Mouse (Mus musculus) left cerebral cortex, postnatal 10 days (tissue): Measurements from ENCODE around the gene Wnt7b. TPM values are rescaled to one million over a fixed set of nuclear protein-coding genes. Genes with fewer than 3 reads are reported as not detected.

Source experiments
- DNase-seq, 2 experiments: peaks; one replicate each; pipeline ENCODE4 v3.0.0; 2021 to 2022; ENCODE audit warnings: low spot score in 2 of 2, mixed read lengths in 1 of 2; ENCODE audit errors: extremely low spot score in 1 of 2
- intact Hi-C: fragments of 180-260 bp; cut with DNase I; formaldehyde crosslinking; loops from one replicate; pipeline ENCODE4 v1.15.1; 2025
- total RNA-seq, 2 experiments: library from RNA; stranded (reverse); gene quantifications; 2 replicates each; pipeline ENCODE4 v1.2.3; 2021

Gene Wnt7b
- total RNA-seq, 2 experiments from 2014 or later: 44.4 to 52.6 TPM

DNA sequence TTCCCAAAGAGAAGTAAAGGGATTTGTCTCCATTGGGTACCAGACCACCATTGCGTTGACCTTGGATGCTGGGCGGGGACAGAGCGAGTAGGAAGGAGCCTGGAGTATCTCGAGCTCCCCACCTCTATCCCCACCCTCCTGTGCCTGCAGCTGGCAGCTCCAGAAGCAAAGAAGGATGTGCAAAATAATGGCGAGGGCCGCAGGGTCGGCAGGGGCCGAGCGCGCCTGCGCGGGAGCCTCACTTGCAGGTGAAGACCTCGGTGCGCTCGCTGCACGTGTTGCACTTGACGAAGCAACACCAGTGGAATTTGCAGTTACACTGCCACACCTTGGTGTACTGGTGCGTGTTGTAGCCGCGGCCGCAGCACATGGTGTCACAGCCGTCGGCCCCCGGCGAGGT, 45.1 kb downstream of the Wnt7b start:
- DNase-seq: no peak
- intact Hi-C loops: no loop called here

DNA sequence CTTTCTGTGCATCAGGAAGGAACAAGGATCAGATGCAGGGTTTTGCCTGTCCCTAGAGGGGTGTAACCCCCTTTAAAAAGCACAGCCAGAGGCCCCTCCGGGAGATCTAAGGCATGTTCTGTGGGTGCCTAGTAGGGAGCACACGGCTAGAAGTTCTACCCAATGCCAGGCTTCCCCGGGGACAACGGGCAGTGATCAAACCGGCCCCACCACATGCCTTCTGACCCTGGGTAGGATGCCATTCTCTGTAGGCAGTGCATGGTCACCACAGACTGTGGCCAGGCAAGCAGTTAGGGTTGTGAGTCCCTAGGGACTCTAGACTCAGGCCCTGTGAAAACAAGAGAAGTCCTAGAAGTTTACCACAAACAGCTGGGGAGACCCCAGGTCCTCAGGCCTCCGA, 47.6 kb downstream of the Wnt7b start:
- intact Hi-C loops: no loop called here
- DNase-seq: no peak

DNA sequence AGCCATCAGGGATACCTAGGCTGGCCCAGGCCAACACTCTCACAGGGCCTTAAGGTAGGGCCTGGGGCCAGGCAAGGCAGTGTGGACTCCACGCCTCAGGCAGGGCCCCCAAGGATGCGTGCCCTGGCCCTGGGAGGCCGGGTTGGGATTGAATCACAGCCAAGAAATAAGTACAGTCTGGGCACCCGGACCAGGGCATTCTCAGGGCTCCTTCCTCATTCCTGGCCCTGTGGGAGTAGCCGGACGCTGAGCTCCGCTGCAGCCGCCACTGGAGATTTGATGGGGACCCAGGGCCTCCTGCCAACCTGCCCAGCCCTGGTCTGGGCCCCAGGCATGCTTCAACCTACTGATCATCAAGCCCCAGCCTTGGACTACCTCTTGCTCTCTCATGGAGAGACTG, 48.1 kb downstream of the Wnt7b start:
- DNase-seq: no peak
- intact Hi-C loops: no loop called here

DNA sequence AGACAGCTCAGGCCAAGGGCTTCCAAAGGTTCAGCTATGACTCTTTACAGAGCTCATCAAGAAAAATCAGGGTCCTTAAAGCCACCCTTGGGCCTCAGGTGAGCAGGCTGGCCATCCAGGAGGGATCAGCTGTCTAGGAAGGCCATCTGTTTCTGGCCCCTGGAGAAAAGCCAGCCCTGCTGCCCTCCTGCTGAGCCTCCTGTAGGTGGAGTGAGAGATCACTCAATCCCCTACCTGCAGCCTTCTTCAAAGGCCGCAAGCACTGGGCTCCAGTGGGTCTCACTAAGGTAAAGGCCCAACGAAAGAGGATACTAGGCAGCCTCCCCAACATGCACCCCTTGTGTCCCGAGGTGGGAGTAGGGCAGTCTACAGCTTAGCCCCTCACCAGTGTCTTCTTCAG, 50.2 kb downstream of the Wnt7b start:
- intact Hi-C loops: no loop called here
- DNase-seq: no peak

DNA sequence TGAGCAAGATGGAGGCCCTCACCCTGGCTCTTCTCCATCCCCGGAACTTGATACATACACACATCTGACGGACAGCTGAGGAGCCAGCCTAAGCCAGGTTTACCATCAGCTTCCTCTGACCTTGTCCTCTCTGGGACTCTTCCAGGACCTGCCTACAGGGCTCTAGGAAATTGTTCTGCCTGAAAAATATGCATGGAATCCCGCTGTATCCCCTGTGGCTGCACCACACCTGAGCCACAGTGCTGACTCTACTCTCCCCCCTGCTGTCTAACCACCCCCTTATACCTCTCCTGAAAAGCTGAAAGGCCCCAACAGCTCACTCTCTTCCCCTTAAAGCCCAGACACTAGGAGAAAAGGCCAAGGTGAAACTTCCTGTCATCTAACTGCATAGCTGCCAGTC, 52.4 kb downstream of the Wnt7b start:
- intact Hi-C loops: no loop called here
- no peak for DNase-seq

DNA sequence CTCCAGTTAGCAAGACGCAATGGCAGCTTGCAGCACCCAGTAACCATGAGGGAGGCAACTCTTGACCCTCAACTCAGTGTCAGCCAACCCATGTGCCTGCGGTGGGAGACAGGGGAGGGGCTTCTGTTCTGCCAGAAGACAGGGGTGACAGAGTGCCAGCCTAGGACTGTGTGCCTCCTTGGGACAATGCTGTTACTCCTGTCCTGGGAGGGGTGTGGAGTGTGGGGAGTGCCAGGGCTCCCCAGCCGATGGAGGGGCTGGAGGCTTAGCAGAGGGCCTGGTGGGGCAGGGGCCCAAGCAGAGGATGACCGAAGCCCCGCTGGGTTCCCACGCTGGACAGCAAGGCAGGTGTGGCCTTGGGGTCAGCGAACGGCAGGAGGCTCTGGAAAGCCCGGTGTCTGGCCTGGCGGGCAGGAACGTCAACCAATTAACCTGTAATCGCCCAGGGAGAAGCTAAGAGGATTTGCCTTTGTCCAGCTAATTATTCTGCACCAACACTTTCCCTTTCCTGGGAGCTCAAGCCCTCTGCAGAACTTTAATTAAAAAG, 57.8 kb downstream of the Wnt7b start:
- DNase-seq: no peak
- intact Hi-C loops: no loop called here

DNA sequence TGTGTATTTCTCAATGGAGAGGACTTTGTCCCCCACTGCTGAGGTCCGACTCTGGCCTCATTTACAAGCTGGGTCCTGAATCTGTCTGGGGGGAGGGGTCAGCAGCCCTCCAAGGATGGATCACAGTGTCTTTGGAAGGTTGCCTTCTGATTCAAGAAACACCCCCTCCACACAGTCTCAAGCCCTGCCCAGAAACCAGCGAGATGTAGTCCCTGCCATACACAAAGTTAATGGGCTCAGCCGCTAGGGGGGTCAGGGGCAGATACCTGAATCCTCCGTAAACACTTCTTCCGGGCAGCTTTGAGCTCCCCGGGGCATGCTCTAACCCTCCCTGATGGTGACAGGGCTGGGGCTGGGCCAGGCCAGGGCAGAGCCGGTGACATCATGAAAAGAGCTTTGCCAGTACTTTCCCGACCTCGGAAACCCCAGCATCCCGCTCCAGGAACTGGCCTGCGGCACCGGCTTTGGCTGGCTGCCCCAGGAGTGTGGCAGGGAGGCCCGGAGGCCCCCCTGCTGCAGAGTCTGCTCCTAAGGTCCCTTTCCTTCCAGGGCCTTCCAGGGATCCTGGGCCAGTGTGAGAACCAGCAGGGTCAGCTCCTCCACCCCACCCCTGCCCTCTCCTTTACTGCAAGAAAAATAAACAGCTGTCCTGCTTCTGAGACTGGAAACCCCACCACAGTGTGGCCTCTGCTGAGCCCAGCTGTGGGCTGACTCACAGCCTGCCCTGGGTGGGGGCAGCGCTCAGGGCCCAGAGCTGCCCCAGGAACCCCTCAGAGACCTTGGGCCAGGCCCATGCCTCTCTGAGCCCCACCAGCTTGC, 58.9 kb downstream of the Wnt7b start:
- DNase-seq: peak; percentile 23 to 70
- intact Hi-C loops: no loop called here

DNA sequence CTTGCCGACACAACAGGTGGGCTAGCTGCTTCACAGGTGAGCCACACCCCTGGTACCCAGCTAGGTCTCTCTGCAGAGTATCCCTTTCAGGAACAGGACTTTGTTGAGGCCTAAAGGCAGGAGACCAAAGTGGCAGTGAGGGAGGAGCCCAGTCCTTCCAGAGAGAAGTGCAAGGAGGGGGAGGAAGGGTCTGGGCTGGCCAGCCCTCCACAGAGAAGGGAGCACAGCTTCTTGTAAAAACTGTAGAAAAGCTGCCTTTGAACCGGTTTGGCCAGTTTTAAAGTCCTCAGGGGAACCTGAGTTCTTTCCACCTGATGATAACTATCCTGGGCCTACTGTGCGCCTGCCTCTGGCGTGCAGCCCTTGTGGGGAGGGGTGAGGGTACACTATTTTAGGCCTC, 62.8 kb downstream of the Wnt7b start:
- DNase-seq: no peak
- intact Hi-C loops: no loop called here

DNA sequence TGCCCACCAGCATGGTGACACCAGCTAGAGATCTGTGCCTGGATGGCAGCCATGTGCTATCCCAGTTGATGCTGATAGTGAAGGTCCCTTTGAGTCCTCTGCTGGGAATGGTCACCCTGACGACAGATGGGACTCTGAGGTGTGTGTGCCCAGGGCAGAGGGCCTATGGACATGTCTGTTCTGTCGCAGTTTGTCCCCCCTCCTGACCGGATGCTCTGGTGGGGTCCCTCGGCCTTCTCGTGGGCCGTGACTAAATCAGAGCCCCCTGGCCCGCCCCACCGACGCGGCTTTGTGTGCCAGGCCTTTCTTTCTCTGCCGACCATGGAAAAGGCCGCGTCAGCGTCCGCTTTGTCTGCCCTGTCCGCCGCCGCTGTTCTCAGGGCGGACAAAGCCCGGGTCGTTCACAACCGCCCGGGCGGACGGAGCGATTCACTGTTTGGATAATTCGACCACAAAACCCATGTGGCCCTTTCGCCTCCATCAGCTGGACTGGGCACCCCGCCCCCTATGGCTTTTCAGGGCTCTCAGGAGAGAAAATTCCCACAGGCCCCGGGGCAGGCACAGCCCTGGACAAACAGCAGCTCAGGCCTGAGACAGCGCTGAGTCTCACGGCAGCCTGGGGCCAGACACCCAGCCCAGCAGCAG, 74.8 kb downstream of the Wnt7b start:
- DNase-seq: no peak
- intact Hi-C loops: no loop called here

DNA sequence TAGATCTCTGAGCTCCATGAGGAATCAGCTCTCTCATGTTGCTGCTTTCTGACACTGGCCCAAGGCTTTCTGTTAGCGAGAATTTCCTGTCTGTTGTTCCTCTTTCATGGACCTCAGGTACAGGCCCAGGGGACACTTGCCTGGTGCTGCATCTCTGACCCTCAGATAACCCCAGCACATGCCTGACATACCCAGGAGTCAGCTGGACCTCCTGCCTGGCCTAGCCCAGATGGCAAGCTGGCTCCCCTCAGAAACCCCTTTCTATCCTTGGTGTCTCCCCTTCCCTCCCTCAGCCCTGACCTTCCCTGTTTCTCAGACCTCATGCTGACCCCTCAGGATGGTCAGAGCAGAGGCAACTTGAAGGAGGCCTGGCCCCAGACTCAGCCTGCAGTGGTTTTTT, 75.6 kb downstream of the Wnt7b start:
- intact Hi-C loops: no loop called here

DNA sequence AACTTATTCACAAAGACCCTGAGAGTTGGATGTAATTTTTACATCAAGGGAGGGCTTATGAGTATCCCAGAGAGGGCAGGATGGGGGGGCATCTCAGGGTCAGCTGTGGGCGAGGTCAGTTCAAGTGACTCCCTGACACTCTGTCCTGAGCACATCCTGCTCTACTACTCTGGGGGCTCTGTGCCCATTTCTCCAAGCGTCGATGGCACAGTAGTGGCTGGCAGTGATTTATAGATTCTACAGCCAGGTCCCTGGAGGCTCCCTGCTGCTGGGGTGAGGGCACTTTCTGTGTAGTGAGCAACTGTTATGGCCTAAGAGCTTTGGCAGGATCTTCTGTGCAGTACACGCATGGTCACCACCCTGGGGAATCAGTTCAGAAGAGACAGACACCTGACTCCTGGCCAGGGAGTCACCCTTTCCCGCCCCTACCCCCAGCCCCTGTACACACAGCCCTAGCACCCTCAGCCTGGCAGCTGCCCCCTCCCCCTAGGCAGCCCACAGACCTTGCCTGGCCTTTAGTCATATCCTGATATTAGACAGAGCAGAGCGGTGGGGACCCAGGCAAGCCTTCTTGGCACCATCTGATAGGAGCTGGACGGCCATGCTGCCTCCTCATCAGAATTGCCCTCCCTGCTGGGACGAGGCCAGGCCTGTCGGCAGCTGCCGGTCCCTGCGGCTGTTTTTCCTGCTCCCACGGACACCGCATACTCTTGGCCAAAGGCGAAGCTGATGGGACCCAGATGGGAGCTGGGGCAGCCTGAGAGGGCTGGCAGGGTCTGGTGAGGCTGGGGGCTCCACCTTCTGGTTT, 77.0 kb downstream of the Wnt7b start:
- intact Hi-C loops: no loop called here
- DNase-seq: peak; percentile 27 to 76

More for the DNA sequence above, 75.6 kb downstream of the Wnt7b start:
- no peak for DNase-seq

DNA sequence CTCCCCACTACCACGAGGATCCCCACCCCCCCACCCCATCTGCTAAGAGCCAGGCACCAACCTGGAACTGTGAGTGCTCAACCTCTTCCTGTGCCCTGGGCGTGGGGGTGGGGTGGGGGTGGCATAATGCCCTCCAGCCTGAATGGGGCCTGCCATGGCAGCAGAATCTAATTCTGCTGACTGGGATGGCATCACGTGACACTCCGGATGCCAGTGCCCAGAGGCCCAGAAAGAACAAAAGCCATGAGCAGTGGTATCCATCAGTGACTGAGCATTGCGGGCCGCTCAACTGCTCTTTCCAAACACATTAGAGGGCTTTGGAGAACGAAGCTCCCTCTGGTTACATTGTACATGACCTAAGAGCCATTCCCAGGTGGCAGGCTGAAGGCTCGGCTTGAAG, 79.1 kb downstream of the Wnt7b start, which contains the start of gene 7530416G11Rik:
Gene 7530416G11Rik, minus strand, starts transcription at position 101 of the 400 bp plus-strand sequence.
- no peak for DNase-seq
- intact Hi-C loops: no loop called here

DNA sequence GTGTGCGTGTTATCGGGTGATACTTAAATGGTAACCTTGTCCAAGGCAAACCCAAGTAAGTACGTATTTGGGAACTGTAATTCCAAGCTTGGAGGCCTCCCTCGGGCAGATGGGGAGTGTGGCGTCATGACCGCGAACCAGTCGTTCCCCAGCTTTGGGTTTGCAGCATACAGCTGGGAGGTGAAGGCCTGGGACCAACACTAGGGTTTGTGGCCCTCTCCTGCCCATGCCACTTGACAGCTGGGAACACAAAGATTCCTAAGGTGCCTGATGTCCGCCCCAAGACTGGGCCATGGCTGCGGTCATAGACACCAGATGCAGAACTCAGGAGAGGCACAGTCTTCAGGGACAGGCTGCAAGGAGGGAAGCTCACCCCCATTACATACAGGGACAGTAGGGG, 82.0 kb downstream of the Wnt7b start:
- DNase-seq: no peak
- intact Hi-C loops: no loop called here

DNA sequence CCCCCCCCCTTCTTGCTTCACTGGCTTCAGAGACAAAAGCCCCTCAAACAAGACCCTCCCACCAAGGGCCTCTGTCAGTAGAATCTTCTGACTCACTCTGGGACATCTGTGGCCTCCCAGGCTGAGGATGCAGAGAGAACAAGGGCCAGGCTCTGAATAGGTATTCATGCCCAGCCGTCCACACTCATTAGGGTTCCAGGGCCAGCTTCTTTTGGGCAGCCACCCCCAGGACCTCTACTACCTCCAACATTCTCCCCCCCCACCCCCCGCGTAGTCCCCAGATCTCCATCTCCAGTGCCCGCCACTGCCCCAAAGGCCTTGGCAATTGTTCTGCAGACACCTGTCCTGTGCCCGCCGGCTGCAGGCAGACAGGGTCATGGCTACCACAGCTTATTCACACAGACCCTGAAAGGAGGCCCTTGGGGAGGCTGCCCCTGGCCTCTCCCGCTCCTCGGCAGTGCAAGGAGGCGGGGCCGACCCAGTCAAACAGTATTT, 84.2 kb downstream of the Wnt7b start:
- DNase-seq: no peak
- intact Hi-C loops: no loop called here

DNA sequence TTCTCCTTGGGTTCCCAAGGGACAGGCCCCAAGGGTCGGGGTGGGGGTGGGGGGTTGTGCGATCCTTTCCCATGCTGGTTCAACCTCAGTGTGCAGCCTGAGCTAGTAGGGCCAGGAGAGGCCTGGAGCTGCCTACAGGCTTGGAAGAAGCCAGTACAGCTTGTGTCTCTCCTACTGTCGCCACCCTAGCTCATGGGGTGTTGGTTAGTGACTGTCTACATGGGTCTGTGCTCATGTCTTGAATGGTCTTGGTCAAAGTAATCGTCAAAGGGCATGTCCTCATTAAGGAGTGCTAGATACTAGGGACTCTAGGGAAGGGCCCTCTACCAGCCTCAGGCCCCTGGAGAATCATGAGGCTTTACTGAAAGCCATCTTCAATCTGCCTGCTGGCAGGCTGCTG, 84.7 kb downstream of the Wnt7b start:
- DNase-seq: no peak
- intact Hi-C loops: no loop called here

DNA sequence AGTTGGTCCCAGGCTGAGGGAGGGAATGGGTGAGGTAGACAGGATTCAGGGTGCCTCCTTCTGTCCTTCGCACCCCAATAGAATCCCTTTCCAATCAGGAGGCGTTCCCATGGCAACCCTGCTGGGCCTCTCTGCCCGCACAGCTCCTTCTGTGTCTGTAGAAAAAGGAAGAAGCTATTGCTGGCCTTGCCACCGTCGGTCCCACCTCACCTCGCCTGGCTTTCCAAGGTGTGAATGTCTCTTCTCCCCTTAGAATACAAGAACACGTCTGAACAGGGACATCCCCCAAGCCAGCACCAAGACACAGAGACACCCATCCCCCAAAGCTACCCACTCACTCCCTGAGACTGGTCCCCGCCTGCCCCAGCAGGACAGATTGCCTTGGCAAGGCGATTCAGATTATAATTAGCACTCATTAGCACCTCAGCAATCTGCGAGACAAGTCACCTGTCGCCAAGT, 88.1 kb downstream of the Wnt7b start:
- DNase-seq: peak; percentile 68 to 73
- intact Hi-C loops: no loop called here

DNA sequence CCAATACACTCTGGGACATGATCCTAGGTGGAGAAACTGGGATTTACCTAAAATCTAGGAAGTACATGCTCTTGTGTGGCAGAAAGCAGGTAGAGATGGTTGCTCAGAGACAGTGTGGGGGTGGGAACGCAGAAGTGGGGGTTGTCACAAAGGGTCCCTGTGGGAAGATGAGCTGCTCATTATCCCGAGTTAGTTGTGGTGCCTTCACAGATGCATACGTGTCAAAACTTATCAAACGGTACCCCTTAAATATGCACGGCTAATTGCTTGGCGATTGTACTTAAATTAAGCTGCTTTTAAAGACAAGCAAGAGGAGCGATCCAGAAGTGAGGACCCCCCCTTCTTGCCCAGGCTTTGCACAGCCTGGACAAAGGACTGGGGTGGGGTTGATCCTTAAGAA, 92.5 kb downstream of the Wnt7b start:
- no peak for DNase-seq
- intact Hi-C loops: no loop called here

DNA sequence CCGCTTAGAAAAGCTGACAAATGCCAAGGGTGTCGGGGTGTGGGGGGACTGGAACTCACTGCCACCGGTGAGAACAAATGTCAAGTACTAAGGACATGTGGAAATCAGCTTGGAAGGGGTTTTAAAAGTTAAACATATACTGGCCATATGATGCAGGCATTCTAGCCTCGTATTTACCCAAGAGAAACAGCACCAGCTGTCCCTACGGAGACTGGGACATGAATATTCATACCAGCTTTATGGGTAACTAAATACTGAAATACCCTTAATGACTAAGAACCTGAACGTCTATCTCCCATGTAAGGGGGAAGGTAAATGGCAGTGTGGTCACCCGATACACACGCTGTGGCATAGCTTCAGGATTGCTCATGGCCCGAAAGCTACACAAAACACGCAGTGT, 93.4 kb downstream of the Wnt7b start:
- no peak for DNase-seq
- intact Hi-C loops: no loop called here
